Mouse (Mus musculus) megakaryocyte, embryonic 14.5 days (primary cell): ENCODE data around the gene Il24.

Source experiments
- FLI1 ChIP-seq: IDR thresholded peaks from 2 replicates; pipeline ENCODE4 v1.6.1; 2012; ENCODE audit warnings: low read length, inconsistent platforms, mixed read lengths
- GATA1 ChIP-seq: IDR thresholded peaks from 3 replicates; pipeline ENCODE4 v1.6.1; 2012; ENCODE audit warnings: mixed read lengths, low read length, inconsistent platforms, borderline replicate concordance

DNA sequence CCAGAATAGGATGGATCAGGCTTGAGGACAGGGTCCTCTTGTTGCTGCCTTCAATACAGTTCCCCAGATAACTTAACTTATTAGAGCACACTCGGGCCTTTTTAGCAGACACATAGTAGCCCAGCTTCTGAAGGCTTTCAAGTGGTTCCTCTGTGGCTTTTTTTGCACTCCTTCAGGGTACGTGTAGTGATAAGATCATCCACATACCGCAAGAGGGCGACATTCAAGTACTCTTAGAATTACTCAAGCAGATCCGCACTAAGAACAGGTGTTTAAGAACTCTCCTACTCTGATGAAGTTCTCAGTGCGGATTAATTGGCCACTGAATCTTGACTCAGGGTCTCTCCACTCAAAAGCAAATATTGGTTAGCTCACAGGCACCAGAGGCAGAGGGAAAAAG lies 49.0 kb downstream of the Il24 start:
- TF ChIP-seq GATA1 (no peak), FLI1 (no peak)
